Mouse (Mus musculus): ENCODE measurements around the gene Ehbp1l1. TPM values are rescaled to one million over a fixed set of nuclear protein-coding genes. Genes with fewer than 3 reads are reported as not detected.

Gene Ehbp1l1
- total RNA-seq, 2 experiments from 2014 or later, result 23.2 to 41.6 TPM

DNA sequence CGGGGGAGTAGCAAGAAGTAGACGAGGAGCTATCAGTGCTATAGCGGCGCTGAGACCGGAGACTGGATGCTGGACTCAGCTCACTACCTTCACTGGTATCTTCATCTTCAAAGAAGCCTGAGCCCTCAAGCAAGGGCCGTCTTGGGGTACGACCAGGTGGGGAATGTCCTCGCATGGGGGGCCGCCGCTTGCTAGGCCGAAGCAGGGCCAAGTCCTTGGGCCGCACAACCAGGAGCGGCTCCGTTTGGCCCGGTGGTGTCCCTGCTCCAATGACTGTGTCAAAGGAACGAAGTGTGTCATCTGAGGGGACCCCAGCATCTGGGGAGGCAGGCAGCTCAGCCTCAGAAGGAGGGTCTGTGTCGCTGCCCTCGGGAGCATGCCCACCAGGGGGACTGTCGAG is 40.7 kb downstream of the Ehbp1l1 start:
- ATAC-seq (replicated peaks; ENCODE audit: poor library complexity, severe bottlenecking), result no peak

DNA sequence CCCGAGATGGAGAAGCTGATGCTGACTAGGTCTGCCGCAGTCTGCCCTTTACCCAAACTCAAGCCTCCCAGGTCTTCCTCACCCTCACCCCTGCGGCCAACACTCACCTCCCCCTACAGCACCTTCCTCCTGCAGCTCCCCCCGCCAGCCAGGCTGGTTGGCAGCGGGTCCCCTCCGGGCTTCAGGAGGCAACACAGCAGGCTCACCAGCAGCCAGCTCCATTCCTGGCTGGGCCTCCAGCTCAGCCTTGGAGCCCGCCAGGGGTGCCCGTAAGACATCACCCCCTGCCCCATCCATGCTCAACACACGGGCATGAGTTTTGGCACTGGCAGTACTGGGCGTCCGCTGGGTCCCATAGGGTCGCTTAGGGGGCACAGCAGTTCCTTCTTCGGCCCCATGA is 41.1 kb downstream of the Ehbp1l1 start:
- ATAC-seq (replicated peaks; ENCODE audit: poor library complexity, severe bottlenecking), result no peak

DNA sequence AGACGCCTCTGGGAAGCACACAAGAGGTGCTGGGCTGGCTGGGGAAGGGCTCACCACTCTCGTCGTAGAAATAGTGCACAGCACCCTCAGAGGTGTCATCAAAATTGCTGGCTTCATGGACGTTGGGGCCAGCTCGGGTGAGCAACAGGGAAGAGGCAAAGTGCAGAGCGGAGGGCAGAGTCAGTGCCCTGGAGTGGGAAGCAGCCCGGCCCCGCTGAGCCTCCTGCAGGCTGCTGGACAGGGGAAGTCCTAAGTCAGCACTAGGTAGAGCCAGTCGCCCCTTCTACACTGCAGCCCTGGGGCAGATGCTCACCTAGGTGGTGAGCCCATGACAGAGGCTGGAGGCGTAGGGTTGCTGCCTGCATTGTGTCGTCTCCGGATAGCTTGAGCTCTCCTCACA is 41.9 kb downstream of the Ehbp1l1 start:
- ATAC-seq (replicated peaks; ENCODE audit: poor library complexity, severe bottlenecking), result no peak

DNA sequence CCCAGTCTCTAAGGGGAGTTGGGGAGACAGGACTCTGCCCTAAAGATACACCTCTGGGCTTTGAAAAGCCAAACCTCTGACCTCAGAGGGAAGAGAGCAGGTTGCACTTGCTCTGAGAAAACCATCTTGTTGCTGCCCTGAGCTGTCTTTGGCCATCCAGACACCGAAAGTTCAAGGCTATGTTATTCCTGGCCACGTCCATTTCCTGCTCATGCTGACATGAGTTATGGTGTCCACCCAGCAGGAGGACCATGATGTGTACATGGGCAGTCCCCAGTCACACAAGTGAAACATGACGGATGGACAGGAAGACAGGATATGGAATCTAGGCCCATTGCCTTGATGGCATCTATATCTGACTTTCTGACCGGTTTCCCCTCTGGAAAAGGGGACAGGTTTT is 45.7 kb downstream of the Ehbp1l1 start:
- no peak for ATAC-seq (replicated peaks; ENCODE audit: poor library complexity, severe bottlenecking)

DNA sequence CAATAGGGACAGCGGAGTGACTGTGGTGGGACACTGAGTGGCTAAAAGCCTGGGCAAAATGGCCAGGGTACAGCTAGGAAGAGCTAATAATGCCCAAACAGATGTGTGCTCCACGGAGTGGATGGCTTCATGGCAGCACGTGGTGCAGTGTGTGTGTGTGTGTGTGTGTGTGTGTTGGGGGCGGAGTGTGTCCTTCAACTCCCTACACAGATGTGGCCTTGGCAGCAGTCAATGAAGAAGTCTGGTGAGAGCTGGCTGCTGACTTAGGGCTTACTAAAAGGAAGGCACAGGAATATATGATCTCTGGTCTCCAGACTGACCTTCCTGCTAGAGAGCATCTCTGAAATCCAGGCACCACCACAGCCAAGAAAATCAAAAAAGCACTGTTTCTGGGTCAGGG is 57.7 kb downstream of the Ehbp1l1 start:
- ATAC-seq (replicated peaks; ENCODE audit: poor library complexity, severe bottlenecking), result no peak

DNA sequence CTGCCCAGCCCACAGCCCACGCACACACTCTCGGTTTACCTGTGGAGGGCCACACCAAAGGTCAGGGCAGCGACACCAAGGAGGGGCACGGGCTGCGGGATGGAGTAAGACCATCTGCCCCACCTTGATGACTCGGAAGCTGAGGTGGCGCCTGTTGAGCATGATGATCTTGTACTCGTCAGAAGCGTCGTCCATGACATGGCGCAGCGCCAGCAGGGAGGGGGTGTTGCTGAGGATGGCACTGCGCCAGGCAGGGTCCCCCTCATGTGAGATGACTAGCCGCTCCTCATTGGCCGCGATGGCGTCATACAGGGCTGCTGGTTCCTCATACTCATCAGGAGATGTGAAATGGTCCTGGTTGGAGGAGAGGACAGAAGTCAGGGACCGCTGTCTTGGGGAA is 59.7 kb downstream of the Ehbp1l1 start:
- no peak for ATAC-seq (replicated peaks; ENCODE audit: poor library complexity, severe bottlenecking)

DNA sequence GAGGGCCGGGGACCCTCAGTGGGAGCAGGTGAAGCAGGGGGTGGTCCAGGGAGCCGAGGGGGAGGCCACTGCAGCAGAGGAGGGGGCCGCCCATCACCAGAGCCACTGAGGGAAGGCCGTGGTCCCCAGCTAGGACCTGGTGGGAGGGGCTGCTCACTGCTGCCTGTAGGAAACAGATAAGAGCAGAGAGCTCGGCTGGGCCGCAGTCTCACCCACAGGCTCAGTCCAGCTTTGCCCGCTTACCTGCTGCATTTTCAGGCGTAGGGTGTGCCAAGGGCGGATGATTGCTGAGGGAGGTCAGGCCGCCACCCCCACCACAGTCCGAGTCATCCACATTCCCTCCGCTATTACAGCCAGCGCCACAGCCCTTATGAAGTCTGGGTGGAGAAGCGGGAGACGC is 60.7 kb downstream of the Ehbp1l1 start:
- no peak for ATAC-seq (replicated peaks; ENCODE audit: poor library complexity, severe bottlenecking)

DNA sequence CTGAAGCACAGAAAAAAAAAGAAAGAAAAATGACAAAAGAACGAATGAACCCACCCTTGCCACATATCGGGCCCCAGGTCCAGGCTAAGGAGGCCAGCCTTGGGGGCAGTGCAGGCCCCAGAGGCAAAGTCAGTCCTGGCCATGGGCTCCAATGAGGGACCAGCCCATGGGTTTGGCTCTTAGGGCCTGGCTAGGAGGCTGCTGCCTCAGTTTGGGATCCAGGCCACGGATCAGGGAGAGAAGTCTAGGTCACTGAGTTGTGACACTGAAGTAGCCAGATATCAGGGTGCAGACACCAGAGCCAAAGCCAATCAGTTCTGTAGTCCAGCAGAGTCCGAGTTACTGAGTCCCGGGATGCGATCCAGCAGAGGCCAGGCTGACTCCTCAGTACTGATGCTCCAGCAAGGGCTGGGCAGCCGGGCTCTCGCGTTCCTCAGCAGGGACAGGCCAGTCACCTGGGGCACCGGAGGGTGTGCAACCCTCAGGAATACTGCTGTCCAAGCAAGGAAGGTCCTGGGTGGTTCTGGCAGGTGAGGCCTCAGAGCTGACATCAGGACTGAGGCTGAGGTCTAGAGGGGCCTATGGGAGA is 61.4 kb downstream of the Ehbp1l1 start:
- ATAC-seq (replicated peaks; ENCODE audit: poor library complexity, severe bottlenecking), result no peak

DNA sequence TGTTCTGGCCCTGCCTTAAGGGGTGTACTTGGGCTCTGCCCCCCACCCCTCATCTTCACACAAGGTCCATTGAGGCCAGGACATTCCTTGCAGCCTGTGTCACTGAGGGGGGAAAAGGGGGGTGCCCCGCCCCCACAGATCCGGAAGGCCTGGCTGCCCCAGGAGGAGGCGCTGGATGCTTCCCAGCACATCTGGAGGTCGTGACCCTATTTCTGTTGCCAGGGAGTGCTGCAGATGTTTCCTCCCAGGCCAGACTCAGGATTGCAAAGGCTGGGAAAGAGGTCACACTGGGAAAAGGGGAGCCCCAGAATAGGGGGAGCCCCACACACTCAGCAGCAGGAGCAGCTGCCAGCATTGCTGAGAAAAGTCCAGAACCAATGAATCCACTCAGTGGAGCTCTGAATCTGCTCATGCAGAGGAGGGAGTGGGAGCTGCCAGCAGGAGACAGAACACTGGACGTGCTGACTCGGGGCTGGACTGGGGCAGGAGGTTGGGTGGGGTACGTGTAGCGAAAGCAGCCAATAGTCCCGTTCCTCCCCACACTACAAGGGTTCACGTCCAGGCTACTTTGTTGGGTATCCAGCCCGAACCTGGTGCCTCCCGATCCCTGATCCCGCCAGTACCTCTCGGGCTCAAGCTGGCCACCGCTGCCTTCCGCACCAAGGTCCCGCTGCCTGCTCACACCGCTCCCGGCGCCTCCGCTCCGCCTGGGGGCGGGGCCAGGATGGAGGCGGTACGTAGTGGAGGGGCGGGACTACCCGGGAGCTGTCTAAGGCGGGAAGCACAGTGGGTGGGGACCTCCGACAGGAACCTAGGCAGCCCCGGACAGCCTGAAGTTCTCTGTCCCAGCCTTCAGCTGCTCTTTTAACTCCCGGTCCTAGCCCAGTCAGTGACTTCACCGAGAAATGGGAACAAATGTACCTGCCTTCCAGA is 62.9 kb downstream of the Ehbp1l1 start, which contains the start of gene Sipa1:
Sipa1 (minus strand) TSS at position 727 of the 933 bp plus-strand sequence.
- peak; percentile 80 for ATAC-seq (replicated peaks; ENCODE audit: poor library complexity, severe bottlenecking)

DNA sequence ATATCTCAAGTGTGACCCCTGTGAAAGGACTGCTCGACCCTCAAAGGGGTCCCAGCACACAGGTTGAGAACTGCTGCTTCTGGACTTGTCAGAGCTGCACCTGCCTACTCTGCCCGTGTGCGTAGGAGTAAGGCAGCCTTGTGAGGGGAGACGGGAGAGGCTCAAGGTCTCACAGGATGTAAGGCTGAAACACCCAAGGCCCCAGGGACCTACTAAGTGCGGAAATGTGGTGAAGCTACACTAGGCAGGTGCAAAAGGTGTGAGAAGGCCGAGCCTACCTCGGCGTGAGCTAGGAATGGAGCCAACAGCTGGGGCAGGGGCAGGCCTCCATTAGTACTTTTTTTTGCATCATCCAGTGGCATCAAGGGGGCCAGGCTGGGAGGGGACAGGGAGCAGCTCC is 63.8 kb downstream of the Ehbp1l1 start:
- ATAC-seq (replicated peaks; ENCODE audit: poor library complexity, severe bottlenecking), result no peak

DNA sequence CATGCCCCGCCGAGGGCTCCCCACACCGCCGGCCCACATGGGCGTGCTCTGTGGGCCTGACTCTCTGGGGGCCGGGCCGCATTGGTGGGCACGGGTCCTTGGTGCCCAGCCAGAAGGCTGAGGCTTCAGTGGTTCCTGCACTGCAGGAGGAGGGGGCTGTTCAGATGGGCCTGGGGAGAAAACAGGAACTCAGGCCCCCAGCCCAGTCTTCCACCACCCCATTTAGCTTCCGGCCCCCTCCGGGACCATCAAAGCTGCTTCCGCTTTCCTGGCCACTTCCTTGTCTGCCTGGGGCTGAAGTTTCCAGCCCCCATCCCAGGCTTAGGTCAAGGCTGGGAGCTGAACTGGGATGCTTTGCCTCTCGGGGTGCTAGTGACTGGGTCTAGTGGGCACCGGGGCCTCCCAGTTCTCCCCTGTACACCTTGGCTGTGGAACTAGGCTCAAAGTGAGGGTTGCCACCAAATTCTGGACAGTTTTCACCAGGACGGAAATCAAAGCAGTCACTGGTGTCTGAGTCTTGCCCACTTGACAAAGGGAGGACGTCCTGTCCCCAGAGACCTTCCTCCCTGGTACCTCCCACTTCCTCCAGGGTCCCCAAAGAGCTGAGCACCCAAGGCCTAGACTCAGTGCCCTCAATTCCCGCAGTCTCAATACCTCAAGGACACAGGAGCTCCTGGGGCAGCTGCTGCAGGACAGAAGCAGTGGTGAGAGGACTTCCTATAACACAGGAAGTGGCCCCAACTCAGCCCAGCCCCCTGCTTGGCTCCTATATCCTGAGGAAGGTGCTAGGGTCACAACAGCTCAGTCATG is 65.0 kb downstream of the Ehbp1l1 start:
- ATAC-seq (replicated peaks; ENCODE audit: poor library complexity, severe bottlenecking), result peak; percentile 65

Other genes starting within 250 kb of the Ehbp1l1 start
- gene Mus81, start 237.9 kb downstream of the Ehbp1l1 start, total RNA-seq (2014; fragmentation: Nextera tagmentation), result 23.9 and 39.7 TPM in 2 replicates
- gene Mus81, start 237.9 kb downstream of the Ehbp1l1 start, total RNA-seq (2017), result 9.4 and 13.5 TPM in 2 replicates
- 1,243 and 1,245 TPM in 2 replicates for gene Cfl1, start 235.9 kb downstream of the Ehbp1l1 start, total RNA-seq (2014; fragmentation: Nextera tagmentation)
- 1,162 and 1,185 TPM in 2 replicates for gene Cfl1, start 235.9 kb downstream of the Ehbp1l1 start, total RNA-seq (2017)
- 2.8 TPM in 1 of 2 replicates, not detected in the other for gene 1700020D05Rik, start 222.5 kb downstream of the Ehbp1l1 start, total RNA-seq (2014; fragmentation: Nextera tagmentation)
- gene 1700020D05Rik, start 222.5 kb downstream of the Ehbp1l1 start, total RNA-seq (2017), result not detected in 2 replicates
- 4.9 and 5.7 TPM in 2 replicates for gene Snx32, start 215.8 kb downstream of the Ehbp1l1 start, total RNA-seq (2014; fragmentation: Nextera tagmentation)
- 1.1 and 1.7 TPM in 2 replicates for gene Snx32, start 215.8 kb downstream of the Ehbp1l1 start, total RNA-seq (2017)
- not detected in 2 replicates for gene Ovol1, start 165.7 kb downstream of the Ehbp1l1 start, total RNA-seq (2014; fragmentation: Nextera tagmentation)
- gene Ovol1, start 165.7 kb downstream of the Ehbp1l1 start, total RNA-seq (2017), result not detected in 2 replicates
- gene Ap5b1, start 158.3 kb downstream of the Ehbp1l1 start, total RNA-seq (2014; fragmentation: Nextera tagmentation), result 5.7 and 17.5 TPM in 2 replicates
- gene Ap5b1, start 158.3 kb downstream of the Ehbp1l1 start, total RNA-seq (2017), result 7.5 and 10.4 TPM in 2 replicates
- 78.4 and 114 TPM in 2 replicates for gene Rnaseh2c, start 124.4 kb downstream of the Ehbp1l1 start, total RNA-seq (2014; fragmentation: Nextera tagmentation)
- 37.7 and 140 TPM in 2 replicates for gene Rnaseh2c, start 124.4 kb downstream of the Ehbp1l1 start, total RNA-seq (2017)
- gene Kat5, start 116.1 kb downstream of the Ehbp1l1 start, total RNA-seq (2014; fragmentation: Nextera tagmentation), result 27.9 and 52.2 TPM in 2 replicates
- 60.2 and 82.3 TPM in 2 replicates for gene Kat5, start 116.1 kb downstream of the Ehbp1l1 start, total RNA-seq (2017)
- 37.1 and 46.4 TPM in 2 replicates for gene Rela, start 88.8 kb downstream of the Ehbp1l1 start, total RNA-seq (2014; fragmentation: Nextera tagmentation)
- gene Rela, start 88.8 kb downstream of the Ehbp1l1 start, total RNA-seq (2017), result 25.4 and 31.7 TPM in 2 replicates
- gene Sipa1, start 62.6 kb downstream of the Ehbp1l1 start, total RNA-seq (2014; fragmentation: Nextera tagmentation), result 56.8 and 65.9 TPM in 2 replicates
- gene Sipa1, start 62.6 kb downstream of the Ehbp1l1 start, total RNA-seq (2017), result 17.3 and 20.8 TPM in 2 replicates
- gene Map3k11, start 37.6 kb downstream of the Ehbp1l1 start, total RNA-seq (2014; fragmentation: Nextera tagmentation), result 23.0 and 30.4 TPM in 2 replicates
- 21.9 and 22.2 TPM in 2 replicates for gene Map3k11, start 37.6 kb downstream of the Ehbp1l1 start, total RNA-seq (2017)
- 35.2 and 46.8 TPM in 2 replicates for gene Pcnx3, start 37.4 kb downstream of the Ehbp1l1 start, total RNA-seq (2014; fragmentation: Nextera tagmentation)
- gene Pcnx3, start 37.4 kb downstream of the Ehbp1l1 start, total RNA-seq (2017), result 12.6 and 22.7 TPM in 2 replicates
- not detected in 2 replicates for gene Kcnk7, start 21.9 kb downstream of the Ehbp1l1 start, total RNA-seq (2014; fragmentation: Nextera tagmentation)
- not detected in 2 replicates for gene Kcnk7, start 21.9 kb downstream of the Ehbp1l1 start, total RNA-seq (2017)
- 37.4 and 41.7 TPM in 2 replicates for gene Fam89b, start 3.3 kb upstream of the Ehbp1l1 start, total RNA-seq (2014; fragmentation: Nextera tagmentation)
- gene Fam89b, start 3.3 kb upstream of the Ehbp1l1 start, total RNA-seq (2017), result 20.9 and 31.8 TPM in 2 replicates
- gene Ltbp3, start 14.6 kb upstream of the Ehbp1l1 start, total RNA-seq (2014; fragmentation: Nextera tagmentation), result 1.8 and 16.0 TPM in 2 replicates
- gene Ltbp3, start 14.6 kb upstream of the Ehbp1l1 start, total RNA-seq (2017), result 3.7 and 3.9 TPM in 2 replicates
- 40.9 and 47.7 TPM in 2 replicates for gene Scyl1, start 45.1 kb upstream of the Ehbp1l1 start, total RNA-seq (2014; fragmentation: Nextera tagmentation)
- gene Scyl1, start 45.1 kb upstream of the Ehbp1l1 start, total RNA-seq (2017), result 22.8 and 23.3 TPM in 2 replicates
- gene Frmd8, start 149.0 kb upstream of the Ehbp1l1 start, total RNA-seq (2014; fragmentation: Nextera tagmentation), result 17.9 and 25.4 TPM in 2 replicates
- 19.0 and 28.4 TPM in 2 replicates for gene Frmd8, start 149.0 kb upstream of the Ehbp1l1 start, total RNA-seq (2017)
- 38.2 and 44.5 TPM in 2 replicates for gene Slc25a45, start 151.5 kb upstream of the Ehbp1l1 start, total RNA-seq (2014; fragmentation: Nextera tagmentation)
- 35.5 and 35.6 TPM in 2 replicates for gene Slc25a45, start 151.5 kb upstream of the Ehbp1l1 start, total RNA-seq (2017)
- 1.1 and 2.5 TPM in 2 replicates for gene Tigd3, start 167.8 kb upstream of the Ehbp1l1 start, total RNA-seq (2014; fragmentation: Nextera tagmentation)
- gene Tigd3, start 167.8 kb upstream of the Ehbp1l1 start, total RNA-seq (2017), result 2.3 and 4.4 TPM in 2 replicates
- gene Dpf2, start 186.7 kb upstream of the Ehbp1l1 start, total RNA-seq (2014; fragmentation: Nextera tagmentation), result 97.3 and 126 TPM in 2 replicates
- gene Dpf2, start 186.7 kb upstream of the Ehbp1l1 start, total RNA-seq (2017), result 62.7 and 108 TPM in 2 replicates
- 0.23 TPM in 1 of 2 replicates, not detected in the other for gene Cdc42ep2, start 198.5 kb upstream of the Ehbp1l1 start, total RNA-seq (2014; fragmentation: Nextera tagmentation)
- gene Cdc42ep2, start 198.5 kb upstream of the Ehbp1l1 start, total RNA-seq (2017), result not detected in 2 replicates
- 122 and 129 TPM in 2 replicates for gene Pola2, start 237.9 kb upstream of the Ehbp1l1 start, total RNA-seq (2014; fragmentation: Nextera tagmentation)
- 56.9 and 64.9 TPM in 2 replicates for gene Pola2, start 237.9 kb upstream of the Ehbp1l1 start, total RNA-seq (2017)